Mouse (Mus musculus) left cerebral cortex, postnatal 25 days (tissue): ENCODE results near the gene Erp44. TPM values are rescaled to one million over a fixed set of nuclear protein-coding genes. Genes with fewer than 3 reads are reported as not detected.
A peak's percentile ranks its signal among the peaks of the same experiment; 100 is the strongest.

Experiments
- DNase-seq, 2 experiments: peaks; one replicate each; pipeline ENCODE4 v3.0.0; 2022; ENCODE audit warnings: low spot score in 2 of 2, mixed read lengths in 1 of 2
- intact Hi-C: fragments of 180-260 bp; cut with DNase I; formaldehyde crosslinking; loops from one replicate; pipeline ENCODE4 v1.15.1; 2025
- total RNA-seq, 2 experiments: library from RNA; stranded (reverse); gene quantifications; 2 replicates each; pipeline ENCODE4 v1.2.3; 2021

Erp44 gene
- 10 to 100 TPM; 34.4 to 39.2 TPM for total RNA-seq

DNA sequence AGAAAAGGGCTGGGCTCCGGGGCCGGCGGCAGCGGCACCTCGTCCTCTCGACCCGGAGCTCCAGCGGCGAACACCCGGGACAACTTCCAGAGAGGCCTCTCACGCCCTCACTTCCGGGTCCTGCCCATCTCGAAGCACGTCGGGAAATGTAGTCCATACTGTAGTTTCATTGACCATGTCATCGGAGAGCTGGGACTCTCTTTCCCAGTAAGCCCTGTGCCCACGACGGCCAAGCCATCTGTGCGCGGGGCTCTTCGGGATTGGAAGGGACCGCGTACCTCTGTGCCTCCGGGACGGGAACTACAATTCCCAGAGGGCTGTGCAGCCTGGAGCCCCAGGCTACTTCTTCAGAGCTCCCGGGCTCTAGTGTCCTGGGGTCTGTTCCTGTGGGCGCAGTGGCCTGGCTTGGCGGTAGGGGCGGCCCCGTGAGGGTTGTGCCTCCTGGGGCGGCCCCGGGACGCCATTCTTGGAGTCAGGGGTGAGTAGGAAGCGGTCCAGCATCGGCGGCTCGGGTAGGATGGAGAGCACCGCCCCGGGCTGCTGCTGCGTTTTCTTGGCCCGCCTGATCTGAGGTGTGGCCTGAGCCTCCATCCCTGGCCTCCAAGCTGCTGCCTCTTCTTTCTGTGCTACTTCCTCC, at the start of gene Erp44, which contains the start of gene Invs:
Gene Erp44 (minus strand): TSS at position 61 of the 637 bp plus-strand sequence.
Gene Invs (plus strand): TSS at position 263 of the 637 bp plus-strand sequence.
- DNase-seq = peak; percentile 96 to 99
- intact Hi-C loops = loop anchor here (10.0 kb wide), 1 partner anchor 235 kb away; the partner anchor contains the start of gene Nr4a3

DNA sequence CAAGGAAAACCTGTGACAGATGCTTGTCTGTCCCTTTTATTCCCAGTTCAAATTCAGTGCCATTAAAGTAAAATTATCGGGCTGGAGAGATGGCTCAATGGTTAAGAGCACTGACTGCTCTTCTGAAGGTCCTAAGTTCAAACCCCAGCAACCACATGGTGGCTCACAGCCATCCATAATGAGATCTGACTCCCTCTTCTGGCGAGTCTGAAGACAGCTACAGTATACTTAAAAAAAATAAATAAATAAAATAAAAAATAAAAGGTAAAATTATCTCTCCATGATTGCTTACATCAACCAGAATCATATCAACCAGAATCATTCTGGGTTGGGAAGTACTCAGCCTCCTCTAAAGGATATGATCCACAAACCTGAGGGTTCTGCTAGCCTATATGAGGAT, 48.7 kb upstream of the Erp44 start:
- DNase-seq = no peak
- intact Hi-C loops = no loop called here

DNA sequence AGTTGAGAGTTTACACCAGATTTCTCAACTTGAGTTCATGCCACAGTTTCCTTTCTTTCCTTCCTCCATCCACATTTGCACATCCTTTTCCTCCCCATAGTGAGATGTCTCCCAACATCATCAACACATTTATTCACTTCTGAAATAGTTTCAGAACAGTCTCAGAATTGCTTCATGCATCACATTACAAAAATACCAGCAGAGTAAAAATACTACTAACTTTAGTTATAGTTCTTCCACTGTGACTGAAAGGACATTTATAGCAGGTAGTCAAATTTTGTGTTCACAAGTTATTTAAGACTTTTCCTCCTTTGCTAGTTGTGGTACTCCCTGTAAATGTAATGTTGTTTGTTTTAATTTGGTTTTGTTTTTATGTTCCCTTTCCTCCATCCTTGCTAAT, 47.8 kb upstream of the Erp44 start:
- intact Hi-C loops = no loop called here

DNA sequence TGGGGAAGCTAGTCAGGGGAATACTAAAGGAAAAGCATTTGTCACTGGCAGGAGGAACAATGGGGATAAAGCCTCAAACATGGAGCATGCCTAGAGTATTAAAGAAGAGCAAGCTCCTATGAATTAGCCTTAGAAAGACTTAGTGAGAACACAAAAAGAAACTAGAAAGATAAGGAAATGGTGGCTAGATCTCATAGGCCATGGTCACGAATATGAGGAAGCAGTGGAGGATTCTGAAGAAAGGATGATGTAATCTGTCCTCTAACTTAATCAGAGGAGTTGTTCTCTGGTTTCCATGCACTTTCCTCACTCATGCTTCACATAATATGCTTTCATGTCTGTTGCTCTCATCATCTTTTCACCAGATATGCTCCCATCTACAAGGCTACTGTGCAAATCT, 42.7 kb upstream of the Erp44 start:
- DNase-seq = no peak
- intact Hi-C loops = no loop called here

More for the DNA sequence above, 47.8 kb upstream of the Erp44 start:
- peak in 1 of 2 experiments; percentile 55 for DNase-seq

DNA sequence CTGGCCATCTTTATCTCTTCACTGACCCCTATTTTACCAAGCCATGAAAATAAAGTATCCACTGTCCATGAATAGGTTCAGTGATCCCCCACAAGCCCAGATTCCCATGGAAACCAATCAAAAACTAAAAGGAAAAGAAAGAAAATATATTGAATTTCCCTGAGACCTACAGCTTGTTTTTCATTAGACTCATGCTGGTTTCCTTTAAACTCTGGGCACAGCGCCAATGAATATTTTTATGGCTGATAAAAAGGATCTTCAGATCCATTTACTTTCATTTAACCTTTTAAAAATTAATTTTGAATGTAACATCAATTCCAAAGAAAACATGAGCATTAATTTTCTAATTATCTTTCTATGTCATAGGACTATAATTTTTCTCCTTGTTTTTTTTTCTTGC, 41.9 kb upstream of the Erp44 start:
- intact Hi-C loops = no loop called here
- no peak for DNase-seq

DNA sequence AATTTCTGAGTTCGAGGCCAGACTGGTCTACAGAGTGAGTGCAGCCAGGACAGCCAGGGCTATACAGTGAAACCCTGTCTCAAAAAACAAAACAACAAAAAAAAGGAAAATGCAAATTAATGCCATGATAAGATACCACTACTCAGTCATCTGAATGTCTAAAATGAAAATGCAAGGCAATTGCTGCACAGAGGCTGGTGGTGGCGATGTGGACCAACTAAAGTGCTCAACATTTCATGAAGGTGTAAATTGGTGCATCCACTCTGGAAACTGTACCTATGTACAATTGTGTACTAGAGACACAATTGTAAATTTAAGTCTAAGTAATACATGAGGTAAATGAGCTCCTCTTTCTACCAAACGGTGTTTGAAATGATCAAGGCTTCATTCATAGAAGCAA, 36.7 kb upstream of the Erp44 start:
- no peak for DNase-seq
- intact Hi-C loops = loop anchor here (5.0 kb wide), 1 partner anchor 66 kb away; no protein-coding TSS in a partner anchor

DNA sequence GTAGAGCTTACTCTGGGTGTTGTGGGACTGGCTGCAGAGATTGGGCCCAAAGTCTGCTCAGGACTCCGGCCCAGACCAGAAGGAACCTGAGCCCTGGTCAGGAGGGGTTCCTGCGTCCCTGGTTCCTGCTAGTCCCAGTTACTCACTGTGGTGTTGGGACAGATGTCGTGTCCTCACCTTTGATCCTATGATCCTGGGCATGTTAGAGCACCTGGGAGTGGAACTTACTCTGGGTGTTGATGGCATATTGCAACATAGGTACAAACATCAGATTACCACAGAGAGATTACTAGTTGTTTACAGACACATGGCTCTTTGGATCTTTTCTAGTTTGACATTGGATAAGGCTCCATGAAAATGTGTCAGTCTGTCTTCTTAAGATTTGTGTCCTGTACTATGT, 35.5 kb upstream of the Erp44 start:
- intact Hi-C loops = loop anchor here (5.0 kb wide), 1 partner anchor 67 kb away; no protein-coding TSS in a partner anchor
- no peak for DNase-seq

DNA sequence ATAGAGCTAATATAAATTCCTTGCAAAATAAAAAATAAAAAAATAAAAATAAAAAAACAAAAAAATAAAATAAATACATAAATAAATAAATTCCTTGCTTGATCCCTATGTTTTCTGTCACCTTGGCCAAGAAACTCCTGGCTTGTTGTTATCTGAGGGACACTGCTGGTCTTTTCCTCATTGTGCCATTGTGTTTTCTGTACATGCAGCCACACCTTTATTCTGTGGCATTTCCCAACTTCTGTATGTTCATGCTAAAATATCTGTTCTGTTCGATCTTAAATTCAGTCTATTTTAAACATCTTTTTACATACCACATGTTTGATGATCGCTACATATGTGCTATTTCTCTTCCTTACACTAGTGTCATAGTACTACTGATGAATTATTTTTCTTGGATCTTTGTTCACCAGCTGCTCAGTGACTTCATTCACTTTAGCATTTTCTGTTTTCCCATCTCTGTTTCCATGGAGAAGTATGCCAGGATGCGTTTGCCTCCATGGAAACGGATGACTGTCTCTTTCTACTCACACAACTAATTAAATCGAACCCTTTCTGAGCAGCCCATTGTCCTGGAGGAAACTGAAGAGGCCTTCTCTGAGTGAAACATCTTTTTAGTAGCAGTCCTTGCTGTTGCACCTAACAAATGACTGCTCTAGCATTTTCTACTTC, 7.9 kb upstream of the Erp44 start:
- intact Hi-C loops = no loop called here
- peak; percentile 38 to 65 for DNase-seq

DNA sequence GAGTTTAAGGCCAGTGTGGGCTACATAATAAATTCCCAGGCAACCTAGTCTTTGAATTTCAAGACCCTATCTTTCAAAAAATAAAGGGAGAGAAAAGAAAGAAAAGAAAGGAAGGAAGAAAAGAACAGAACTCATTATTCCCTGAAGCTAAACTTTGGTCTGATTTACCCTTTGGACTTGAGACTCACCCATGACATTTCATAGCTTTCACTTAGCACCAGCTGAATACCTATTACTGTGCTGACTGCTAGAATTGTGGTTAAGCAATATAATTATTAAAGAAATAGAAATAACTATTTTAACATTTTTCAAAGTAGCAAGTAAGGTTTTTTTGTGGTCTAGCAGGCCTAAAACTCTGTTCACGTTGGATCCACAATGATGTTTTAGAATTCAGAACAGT, 1.8 kb upstream of the Erp44 start:
- DNase-seq = no peak
- intact Hi-C loops = no loop called here

DNA sequence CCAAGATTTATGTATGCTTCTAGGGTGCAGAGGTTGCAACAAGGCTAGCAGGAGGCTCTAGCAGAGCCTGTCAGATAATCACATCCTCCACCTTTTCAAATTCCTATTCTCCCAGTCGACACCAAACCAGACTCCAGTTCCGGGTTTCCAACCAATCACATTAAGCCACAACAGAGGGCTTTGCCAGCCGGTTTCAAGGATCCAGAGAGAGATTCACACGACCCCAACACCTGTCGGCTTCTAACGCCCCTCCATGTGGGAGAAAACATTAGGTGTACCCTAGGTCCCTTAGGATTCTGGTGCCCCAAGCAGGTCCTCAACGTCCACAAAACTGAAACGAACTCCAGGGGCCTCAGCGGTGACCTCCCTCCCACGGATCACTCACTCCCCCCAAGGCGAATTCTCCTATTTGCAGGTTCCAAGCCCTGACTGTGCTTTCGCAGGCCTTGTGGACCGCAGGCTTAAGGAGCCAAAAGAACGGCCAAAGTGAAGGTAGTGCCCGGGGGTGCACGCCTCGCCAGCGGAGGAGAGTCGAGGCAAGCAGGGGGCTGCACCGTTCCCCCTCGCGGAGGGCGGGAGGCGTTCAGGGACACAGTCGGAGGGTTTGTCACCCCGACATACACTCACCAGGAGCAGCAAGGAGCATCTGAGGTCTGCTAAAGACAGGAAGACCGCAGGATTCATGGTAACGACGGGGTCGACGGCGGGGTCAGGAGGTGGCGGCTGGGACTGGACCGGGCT, 431 bp downstream of the Erp44 start:
- DNase-seq = peak; percentile 21 to 26

DNA sequence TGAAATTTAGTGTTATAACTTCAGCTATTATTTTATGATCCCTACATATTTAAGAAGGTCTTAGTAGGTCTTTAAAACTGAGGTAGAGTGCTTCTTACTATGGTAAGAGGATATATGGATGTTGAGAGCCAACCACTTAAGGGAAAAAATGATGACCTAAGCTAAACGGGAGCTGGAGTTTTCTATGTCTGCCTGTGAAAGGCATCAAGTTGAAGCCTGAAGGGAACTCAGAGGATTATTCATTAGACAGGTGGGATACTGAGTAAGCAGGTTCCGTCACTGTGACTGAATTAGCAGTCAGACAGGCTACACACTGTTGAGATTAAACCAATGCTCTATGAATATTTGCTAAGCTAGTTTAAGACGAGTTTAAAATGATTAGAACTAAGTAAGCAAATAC, 2.3 kb downstream of the Erp44 start:
- DNase-seq = no peak
- intact Hi-C loops = loop anchor here (10.0 kb wide), 1 partner anchor 232 kb away; the partner anchor contains the start of gene Nr4a3

More for the DNA sequence above, 431 bp downstream of the Erp44 start:
- intact Hi-C loops = loop anchor here (10.0 kb wide), 1 partner anchor 234 kb away; the partner anchor contains the start of gene Nr4a3

DNA sequence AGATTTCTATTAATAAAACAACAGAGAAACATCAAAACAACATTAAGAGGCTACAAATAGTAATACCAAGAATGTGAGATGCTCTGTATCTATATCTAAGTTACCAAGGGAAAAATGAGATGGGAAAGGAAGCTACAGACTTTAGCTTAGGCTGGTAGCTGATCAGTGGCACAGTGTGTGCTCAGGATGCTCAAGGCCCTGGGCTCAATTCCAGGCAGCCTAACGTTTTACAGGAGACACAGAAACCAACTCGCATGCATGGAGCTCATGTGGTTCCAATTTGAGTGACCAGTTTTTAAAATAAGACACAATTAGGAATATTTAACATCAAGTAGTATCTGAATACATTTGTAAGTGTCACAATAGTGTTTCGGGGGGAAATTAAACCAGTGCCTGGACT, 3.6 kb downstream of the Erp44 start:
- DNase-seq = no peak
- intact Hi-C loops = loop anchor here (10.0 kb wide), 1 partner anchor 231 kb away; the partner anchor contains the start of gene Nr4a3

DNA sequence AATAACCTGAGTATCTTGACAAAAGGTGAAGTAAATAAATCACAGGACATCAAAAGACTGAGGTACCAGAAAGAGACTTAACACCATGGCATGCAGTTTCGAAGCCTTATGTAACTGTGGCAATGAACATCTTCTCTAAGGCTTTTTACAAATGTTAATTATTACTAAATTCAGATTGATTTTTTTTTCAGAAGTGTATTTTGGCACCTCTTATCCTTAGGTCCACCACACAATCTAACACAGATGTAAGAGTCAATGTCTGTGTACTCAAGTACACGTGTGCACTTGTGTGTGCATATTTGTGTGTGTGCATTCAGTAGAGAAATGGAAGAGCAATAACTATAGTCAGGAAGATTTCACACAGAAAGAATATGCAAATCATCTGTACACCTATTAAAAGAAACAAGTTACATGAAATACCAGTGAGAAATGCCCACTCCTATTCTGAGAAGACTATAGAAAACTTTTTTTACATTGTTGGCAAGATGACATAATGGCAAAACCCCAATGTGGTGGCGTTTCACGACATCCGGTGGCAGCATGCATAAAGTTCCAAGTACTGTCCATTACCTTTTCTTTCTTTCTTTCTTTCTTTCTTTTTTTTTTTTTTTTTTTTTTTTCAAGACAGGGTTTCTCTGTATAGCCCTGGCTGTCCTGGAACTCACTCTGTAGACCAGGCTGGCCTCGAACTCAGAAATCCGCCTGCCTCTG, 6.1 kb downstream of the Erp44 start:
- peak in 1 of 2 experiments; percentile 47 for DNase-seq
- intact Hi-C loops = loop anchor here (10.0 kb wide), 1 partner anchor 228 kb away; the partner anchor contains the start of gene Nr4a3

DNA sequence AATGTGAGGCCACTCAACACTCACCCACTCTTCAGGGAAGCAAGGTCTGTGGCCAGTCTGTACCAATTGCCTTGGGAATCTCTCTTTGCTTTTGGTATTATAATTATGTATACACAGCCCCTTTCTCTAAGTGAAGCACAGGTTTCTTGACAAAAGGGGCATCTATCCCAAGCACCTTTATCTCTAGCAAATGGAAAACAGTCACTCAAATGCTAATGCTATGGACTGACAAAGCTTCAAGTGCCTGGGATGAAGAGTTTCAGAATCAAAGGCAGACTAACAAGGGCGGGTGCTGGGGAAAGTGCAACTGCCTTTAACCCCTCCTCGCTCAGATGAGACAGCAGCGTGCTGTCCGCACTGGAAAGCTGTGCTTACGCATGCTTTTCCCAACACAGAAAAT, 7.5 kb downstream of the Erp44 start:
- intact Hi-C loops = loop anchor here (10.0 kb wide), 1 partner anchor 227 kb away; the partner anchor contains the start of gene Nr4a3
- DNase-seq = no peak

DNA sequence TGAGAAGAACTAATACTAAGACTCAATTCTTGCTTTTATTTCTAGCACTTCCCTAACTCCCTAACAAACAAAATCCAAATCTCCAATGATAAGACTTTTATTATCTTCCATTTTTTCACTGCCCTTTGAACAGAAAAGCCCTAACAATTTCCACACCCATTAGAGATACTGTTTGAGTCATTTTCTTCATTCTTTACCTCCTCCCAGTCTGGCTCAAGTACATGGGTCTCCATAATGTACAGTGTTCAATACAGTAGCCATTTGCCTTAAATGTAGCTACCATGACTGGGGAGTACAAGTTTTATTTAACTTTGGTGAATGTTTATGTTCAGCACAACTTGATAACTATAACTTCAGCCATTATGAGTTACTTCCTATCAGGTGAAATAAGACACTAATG, 8.8 kb downstream of the Erp44 start:
- intact Hi-C loops = loop anchor here (10.0 kb wide), 1 partner anchor 226 kb away; the partner anchor contains the start of gene Nr4a3
- no peak for DNase-seq

DNA sequence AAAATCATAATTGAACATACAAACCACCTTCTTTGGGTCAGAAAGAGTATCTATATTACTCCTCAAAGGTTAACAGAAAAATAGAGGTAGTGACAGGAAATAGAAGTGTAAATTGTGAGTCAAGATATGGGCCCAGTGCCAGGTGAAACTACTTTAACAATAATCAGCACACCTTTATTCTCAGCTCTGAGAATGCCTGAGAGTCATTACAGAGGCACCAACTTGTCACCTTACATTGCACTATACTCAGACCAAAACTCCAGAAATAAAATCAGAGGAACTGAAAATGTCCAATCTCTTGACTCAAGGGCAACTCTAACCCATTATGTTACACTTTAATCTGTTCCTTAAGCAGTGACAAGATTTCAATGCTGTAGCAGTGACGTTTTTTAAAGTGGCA, 11.2 kb downstream of the Erp44 start:
- intact Hi-C loops = no loop called here
- DNase-seq = no peak

DNA sequence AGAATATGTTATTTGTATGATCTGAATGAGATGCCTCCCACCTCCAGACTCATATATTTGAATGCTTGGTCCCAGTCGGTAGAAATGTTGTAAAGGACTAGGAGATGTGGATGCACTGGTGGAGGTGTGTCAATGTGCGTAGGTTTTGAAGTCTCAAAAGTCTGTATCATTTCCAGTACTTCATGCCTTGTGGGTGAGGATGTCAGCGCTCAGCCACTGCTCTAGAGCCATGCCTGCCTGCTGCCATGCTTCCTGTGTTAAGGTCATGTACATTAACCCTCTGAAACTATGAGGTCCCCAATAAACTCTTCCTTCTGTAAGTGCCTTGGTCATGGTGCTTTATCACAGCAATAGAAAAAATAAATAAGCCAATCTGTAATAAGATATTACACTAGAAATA, 11.7 kb downstream of the Erp44 start:
- intact Hi-C loops = no loop called here
- no peak for DNase-seq

DNA sequence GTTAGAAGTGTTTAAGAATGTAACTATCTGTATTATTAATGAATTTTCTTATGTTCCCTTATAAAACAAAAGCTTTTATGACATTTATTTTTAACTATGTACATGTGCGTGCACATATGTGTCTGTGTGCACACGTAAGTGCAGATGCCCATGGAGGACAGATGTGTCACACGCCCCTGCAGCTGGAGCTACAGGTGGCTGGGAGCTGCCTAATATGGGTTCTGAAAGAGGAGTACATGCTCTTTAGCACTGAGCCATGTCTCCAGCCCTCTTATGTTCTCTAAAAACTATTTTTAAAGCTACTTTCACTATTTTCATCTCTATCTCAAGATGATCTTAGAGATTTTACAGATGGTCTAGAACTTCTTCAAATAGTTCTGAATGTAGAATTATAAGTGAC, 21.3 kb downstream of the Erp44 start:
- no peak for DNase-seq
- intact Hi-C loops = no loop called here

DNA sequence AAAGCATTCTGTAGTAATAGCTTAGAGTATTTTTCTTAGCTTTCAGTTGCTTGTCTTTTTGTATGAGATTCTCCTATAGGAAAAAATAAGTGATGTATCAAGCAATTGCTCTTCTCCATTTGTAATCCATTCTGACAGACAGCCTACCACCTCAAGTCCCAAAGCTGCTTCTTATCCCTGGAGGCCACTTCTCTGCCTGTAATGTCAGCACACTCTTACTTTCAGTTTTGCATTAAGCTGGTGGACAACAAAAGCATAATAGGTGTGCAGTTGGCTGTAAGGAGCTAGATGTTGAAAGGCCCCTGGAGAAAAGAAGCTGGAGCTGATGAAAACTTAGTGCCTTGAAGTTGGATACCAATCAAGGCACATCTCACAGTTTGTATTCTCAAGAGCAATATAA, 26.1 kb downstream of the Erp44 start:
- DNase-seq = no peak

More for the DNA sequence above, 26.1 kb downstream of the Erp44 start:
- intact Hi-C loops = no loop called here
